Mouse (Mus musculus) heart, postnatal 0 days (tissue): Measurements from ENCODE around the gene Tut4. TPM values are rescaled to one million over a fixed set of nuclear protein-coding genes. Genes with fewer than 3 reads are reported as not detected.

ENCODE experiments used
- ATAC-seq: fragments of 200-750 bp; cut with Nextera tagmentation; 2 replicates; pipeline ENCODE4 v1.8.0; 2017; ENCODE audit warnings: low read depth, moderate number of reproducible peaks, moderate library complexity; ENCODE audit not compliant: insufficient read depth
- DNase-seq: peaks from one replicate; pipeline ENCODE4 v3.0.0-alpha.2; 2016; ENCODE audit warnings: low spot score
- H3K27ac ChIP-seq: fragments of 300-500 bp; sonication (generic); 2 replicates; pipeline ENCODE4 v1.5.1; 2014; ENCODE audit warnings: low read depth, mild to moderate bottlenecking
- H3K27me3 ChIP-seq: fragments of 300-500 bp; sonication (generic); 2 replicates; pipeline ENCODE4 v1.6.1; 2014; ENCODE audit warnings: low read length, mixed read lengths; ENCODE audit not compliant: control insufficient read depth, insufficient read depth
- H3K36me3 ChIP-seq: fragments of 300-500 bp; sonication (generic); replicated peaks from 2 replicates; pipeline ENCODE4 v1.6.1; 2014; ENCODE audit warnings: low read length, mixed read lengths; ENCODE audit not compliant: control insufficient read depth, insufficient read depth
- H3K4me1 ChIP-seq: fragments of 300-500 bp; sonication (generic); 2 replicates; pipeline ENCODE4 v1.6.1; 2014; ENCODE audit warnings: antibody characterized with exemption; ENCODE audit not compliant: control insufficient read depth, insufficient read depth
- H3K4me2 ChIP-seq: fragments of 300-500 bp; sonication (generic); 2 replicates; pipeline ENCODE4 v1.6.1; 2014; ENCODE audit warnings: low read depth, mild to moderate bottlenecking, low read length, moderate library complexity
- H3K4me3 ChIP-seq: fragments of 300-500 bp; sonication (generic); 2 replicates; pipeline ENCODE4 v1.5.1; 2014; ENCODE audit warnings: low read depth, low read length
- H3K9ac ChIP-seq: fragments of 300-500 bp; sonication (generic); replicated peaks from 2 replicates; pipeline ENCODE4 v1.6.1; 2014; ENCODE audit warnings: low read depth, low read length, mixed read lengths
- H3K9me3 ChIP-seq: fragments of 300-500 bp; sonication (generic); replicated peaks from 2 replicates; pipeline ENCODE4 v1.6.1; 2016; ENCODE audit warnings: low read length; ENCODE audit not compliant: control insufficient read depth
- CTCF ChIP-seq: IDR thresholded peaks from 2 replicates; pipeline ENCODE4 v1.5.1; 2016; ENCODE audit warnings: antibody characterized with exemption, control low read depth, low read depth
- EP300 ChIP-seq: IDR thresholded peaks from 2 replicates; pipeline ENCODE4 v1.6.1; 2016; ENCODE audit warnings: antibody characterized with exemption, low read depth
- WGBS: fragments of 180-500 bp; shearing (Covaris S2); extraction: QIAGEN DNeasy Blood & Tissue Kit; methylation state at CpG from one replicate; pipeline ENCODE4 v1.1.7; 2014; 5-methylcytosine and 5-hydroxymethylcytosine counted together
- polyA plus RNA-seq: library from polyadenylated mRNA; unstranded; fragments of >200 nt; fragmentation: Nextera tagmentation; extraction: Ambion mirVana; gene quantifications from 2 replicates; pipeline ENCODE4 v1.2.1, GENCODE M21; 2015
- total RNA-seq: library from RNA; depleted of rRNA; stranded (reverse); fragments of >200 nt; gene quantifications from 2 replicates; pipeline ENCODE4 v1.2.3, GENCODE M21; 2014; ENCODE audit warnings: low replicate concordance

The Tut4 gene
- total and polyA plus RNA-seq, 2 experiments from 2014 or later = 35.8 to 56.3 TPM

- Histone ChIP-seq H3K9ac (0 out of 2 replicates have a peak overlapping the region, but pooled peaks have one; percentile 90), H3K36me3 (0 out of 2 replicates have a peak, but pooled peaks cover 4% of the 10 kb centered on the region), H3K27me3 (no peaks in the 10 kb centered on the region), H3K27ac (peak overlapping the region; percentile 2), H3K4me2 (peak overlapping the region; percentile 95), H3K9me3 (no peaks in the 10 kb centered on the region), H3K4me3 (peak overlapping the region; percentile 90), H3K4me1 (peaks cover 15% of the 10 kb centered on the region; the same call in 1 of the 2 replicates)
- ATAC-seq (no peak), DNase-seq (no peak)
- WGBS = 43% methylated on average over 5 of the region's 5 CpGs
- TF ChIP-seq CTCF (no peak), EP300 (no peak)
These were observed 2.2 kb downstream of the Tut4 start for GRCm38 (mm10) chr4:108461262-108461903.

GRCm38 (mm10) chr4:108473586-108473985, 14.4 kb downstream of the Tut4 start:
- WGBS = 44% methylated on average over 2 of the region's 2 CpGs
- no peak for TF ChIP-seq EP300

GRCm38 (mm10) chr4:108482776-108483175, 23.6 kb downstream of the Tut4 start:
- Histone ChIP-seq H3K4me2 (no peak overlapping the region), H3K4me1 (no peaks in the 10 kb centered on the region), H3K27me3 (no peaks in the 10 kb centered on the region), H3K9me3 (no peaks in the 10 kb centered on the region), H3K9ac (no peak overlapping the region), H3K36me3 (peaks cover 33% of the 10 kb centered on the region), H3K27ac (no peak overlapping the region), H3K4me3 (no peak overlapping the region)
- TF ChIP-seq EP300 = no peak
- TF ChIP-seq CTCF = no peak
- DNase-seq (no peak), ATAC-seq (no peak)

More at GRCm38 (mm10) chr4:108473586-108473985, 14.4 kb downstream of the Tut4 start:
- DNase-seq = no peak
- H3K9me3 ChIP-seq = no peaks in the 10 kb centered on the region
- no peak overlapping the region for H3K4me2 ChIP-seq
- H3K4me3 ChIP-seq = no peak overlapping the region
- no peaks in the 10 kb centered on the region for H3K36me3 ChIP-seq
- H3K27me3 ChIP-seq = no peaks in the 10 kb centered on the region
- no peak for ATAC-seq
- H3K4me1 ChIP-seq = no peaks in the 10 kb centered on the region
- no peak overlapping the region for H3K27ac ChIP-seq
- H3K9ac ChIP-seq = no peak overlapping the region

- ATAC-seq (no peak), DNase-seq (no peak)
- Histone ChIP-seq H3K27me3 (no peaks in the 10 kb centered on the region), H3K27ac (no peak overlapping the region), H3K4me3 (no peak overlapping the region), H3K36me3 (peaks cover 31% of the 10 kb centered on the region), H3K9ac (no peak overlapping the region), H3K4me1 (no peaks in the 10 kb centered on the region), H3K4me2 (no peak overlapping the region), H3K9me3 (no peaks in the 10 kb centered on the region)
- no peak for TF ChIP-seq EP300
- 95% methylated on average over 4 of the region's 4 CpGs for WGBS
These were observed 25.0 kb downstream of the Tut4 start for GRCm38 (mm10) chr4:108484230-108484629.

GRCm38 (mm10) chr4:108503023-108503422, 43.8 kb downstream of the Tut4 start:
- no peak overlapping the region for H3K4me2 ChIP-seq
- DNase-seq (no peak), ATAC-seq (no peak)
- H3K9ac ChIP-seq = no peak overlapping the region
- H3K36me3 ChIP-seq = peaks cover 58% of the 10 kb centered on the region
- WGBS = 84% methylated on average over 2 of the region's 2 CpGs
- H3K4me3 ChIP-seq = no peak overlapping the region
- H3K27me3 ChIP-seq = no peaks in the 10 kb centered on the region
- H3K4me1 ChIP-seq = no peaks in the 10 kb centered on the region
- H3K9me3 ChIP-seq = no peaks in the 10 kb centered on the region
- H3K27ac ChIP-seq = no peak overlapping the region
- no peak for TF ChIP-seq EP300
- TF ChIP-seq CTCF = no peak

- Histone ChIP-seq H3K36me3 (peaks cover 17% of the 10 kb centered on the region), H3K27me3 (no peaks in the 10 kb centered on the region), H3K9me3 (no peaks in the 10 kb centered on the region), H3K4me3 (no peak overlapping the region), H3K9ac (no peak overlapping the region), H3K4me1 (no peaks in the 10 kb centered on the region), H3K4me2 (no peak overlapping the region), H3K27ac (no peak overlapping the region)
- DNase-seq (no peak), ATAC-seq (no peak)
- TF ChIP-seq EP300 = no peak
- TF ChIP-seq CTCF = no peak
- WGBS = 93% methylated on average over 2 of the region's 2 CpGs
These were observed 80.5 kb downstream of the Tut4 start for GRCm38 (mm10) chr4:108539701-108540100.
